Mouse (Mus musculus) forebrain, embryonic 11.5 days (tissue): ENCODE data around the gene Asb16. TPM values are rescaled to one million over a fixed set of nuclear protein-coding genes. Genes with fewer than 3 reads are reported as not detected.

ENCODE experiments used
- ATAC-seq: fragments of 200-750 bp; cut with Nextera tagmentation; replicated peaks from 2 replicates; pipeline ENCODE4 v1.8.0; 2017; ENCODE audit warnings: moderate TSS enrichment; ENCODE audit not compliant: low FRiP score
- DNase-seq: peaks from one replicate; pipeline ENCODE4 v3.0.0-alpha.2; 2017; ENCODE audit warnings: low spot score
- H3K27ac ChIP-seq: fragments of 300-500 bp; sonication (generic); 2 replicates; pipeline ENCODE4 v1.5.1; 2014; ENCODE audit warnings: low read depth, low read length
- H3K27me3 ChIP-seq: fragments of 300-500 bp; sonication (generic); 2 replicates; pipeline ENCODE4 v1.6.1; 2014; ENCODE audit warnings: mild to moderate bottlenecking, low read length, mixed read lengths; ENCODE audit not compliant: control insufficient read depth, insufficient read depth
- H3K36me3 ChIP-seq: fragments of 300-500 bp; sonication (generic); 2 replicates; pipeline ENCODE4 v1.6.1; 2014; ENCODE audit warnings: mild to moderate bottlenecking, low read length, moderate library complexity, mixed read lengths; ENCODE audit not compliant: control insufficient read depth, insufficient read depth
- H3K4me1 ChIP-seq: fragments of 300-500 bp; sonication (generic); replicated peaks from 2 replicates; pipeline ENCODE4 v1.6.1; 2014; ENCODE audit warnings: low read length, mixed read lengths; ENCODE audit not compliant: control insufficient read depth, insufficient read depth
- H3K4me2 ChIP-seq: fragments of 300-500 bp; sonication (generic); 2 replicates; pipeline ENCODE4 v1.6.1; 2014; ENCODE audit warnings: low read depth, mild to moderate bottlenecking, low read length, moderate library complexity, mixed read lengths; ENCODE audit not compliant: severe bottlenecking
- H3K4me3 ChIP-seq: fragments of 300-500 bp; sonication (generic); 2 replicates; pipeline ENCODE4 v1.5.1; 2014; ENCODE audit warnings: low read depth, low read length
- H3K9ac ChIP-seq: fragments of 300-500 bp; sonication (generic); 2 replicates; pipeline ENCODE4 v1.6.1; 2014; ENCODE audit warnings: low read length
- H3K9me3 ChIP-seq: fragments of 300-500 bp; sonication (generic); 2 replicates; pipeline ENCODE4 v1.6.1; 2016; ENCODE audit warnings: low read length, mixed read lengths; ENCODE audit not compliant: control insufficient read depth
- WGBS: fragments of 180-500 bp; shearing (Covaris S2); extraction: QIAGEN DNeasy Blood & Tissue Kit; methylation state at CpG from one replicate; pipeline ENCODE4 v1.1.7; 2014; 5-methylcytosine and 5-hydroxymethylcytosine counted together
- polyA plus RNA-seq: library from polyadenylated mRNA; unstranded; fragments of >200 nt; fragmentation: Nextera tagmentation; extraction: Ambion mirVana; gene quantifications from 2 replicates; pipeline ENCODE4 v1.2.1, GENCODE M21; 2014

The Asb16 gene
- polyA plus RNA-seq, 1 experiment from 2014 or later: not detected

DNA sequence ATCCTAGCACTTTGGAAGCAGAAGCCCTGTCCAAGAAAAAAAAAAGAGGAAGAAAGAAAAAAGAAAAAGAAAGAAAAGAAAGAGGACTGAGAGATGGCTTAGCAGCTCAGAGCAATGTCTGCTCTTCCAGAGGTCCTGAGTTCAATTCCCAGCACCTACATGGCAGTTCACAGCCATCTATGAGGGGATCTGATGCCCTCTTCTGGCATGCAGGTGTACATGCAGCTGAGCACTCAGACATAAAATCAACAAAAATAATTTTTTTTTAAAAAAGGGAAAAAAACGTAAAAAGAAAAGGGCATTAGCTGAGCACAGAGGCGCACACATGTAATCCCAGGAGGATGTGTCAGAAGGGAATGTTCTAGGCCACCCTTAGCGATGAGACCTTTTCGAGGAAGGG, 21.7 kb upstream of the Asb16 start:
- no peak overlapping the region for H3K27ac ChIP-seq
- H3K4me2 ChIP-seq: no peak overlapping the region
- DNase-seq: no peak
- H3K9me3 ChIP-seq: no peaks in the 10 kb centered on the region
- no peaks in the 10 kb centered on the region for H3K27me3 ChIP-seq
- peaks cover 16% of the 10 kb centered on the region; the same call in 1 of the 2 replicates for H3K4me1 ChIP-seq
- no peak for ATAC-seq
- H3K9ac ChIP-seq: no peak overlapping the region
- no peaks in the 10 kb centered on the region for H3K36me3 ChIP-seq
- 88% methylated on average over 4 of the region's 4 CpGs for WGBS
- no peak overlapping the region for H3K4me3 ChIP-seq

- Histone ChIP-seq H3K4me1 (peaks cover 16% of the 10 kb centered on the region; the same call in 1 of the 2 replicates), H3K27me3 (no peaks in the 10 kb centered on the region), H3K9me3 (no peaks in the 10 kb centered on the region), H3K4me3 (peak within 1 kb of the TSS; percentile 69), H3K4me2 (peak within 1 kb of the TSS; percentile 69), H3K36me3 (peaks cover 2% of the 10 kb centered on the region; the same call in 1 of the 2 replicates), H3K27ac (peak within 1 kb of the TSS; percentile 32; the same call in 1 of the 2 replicates), H3K9ac (peak within 1 kb of the TSS; percentile 70)
- DNase-seq (peak; percentile 97), ATAC-seq (peak; percentile 61)
- under 1% methylated on average over 41 of the region's 41 CpGs for WGBS
Observed at GRCm38 (mm10) chr11:102248630-102249230, 19.8 kb upstream of the Asb16 start, which contains the start of gene BC030867. Gene BC030867 (plus strand): TSS chr11:102248882.

- Histone ChIP-seq H3K9ac (peak overlapping the region; percentile 70), H3K36me3 (peaks cover 2% of the 10 kb centered on the region; the same call in 1 of the 2 replicates), H3K9me3 (no peaks in the 10 kb centered on the region), H3K4me3 (peak overlapping the region; percentile 69), H3K4me2 (peak overlapping the region; percentile 69), H3K27me3 (no peaks in the 10 kb centered on the region), H3K27ac (no peak overlapping the region), H3K4me1 (peaks cover 16% of the 10 kb centered on the region; the same call in 1 of the 2 replicates)
- WGBS: 15% methylated on average over 9 of the region's 9 CpGs
- DNase-seq: no peak
- no peak for ATAC-seq
Observed at GRCm38 (mm10) chr11:102249351-102250090, 19.0 kb upstream of the Asb16 start.

DNA sequence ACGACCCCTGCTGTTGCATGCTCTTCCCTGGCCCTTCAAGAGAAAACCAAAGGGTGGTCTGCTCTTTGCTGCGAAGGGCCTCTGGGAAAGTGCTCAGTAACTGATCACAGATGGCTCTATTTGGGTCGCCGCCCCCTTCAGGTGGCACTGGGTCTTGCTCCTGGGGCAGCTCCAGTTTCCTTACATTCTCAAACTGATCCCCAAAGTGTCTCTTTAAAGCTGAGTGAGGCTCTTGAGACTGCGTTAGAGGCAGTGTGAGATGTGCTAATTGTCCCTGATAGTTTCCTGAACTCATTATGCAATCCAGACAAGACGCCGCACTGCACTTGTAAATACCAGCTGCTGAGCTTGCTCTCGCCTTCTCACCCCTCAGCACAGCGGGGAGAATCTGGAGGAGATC, 11.0 kb upstream of the Asb16 start:
- Histone ChIP-seq H3K4me2 (no peak overlapping the region), H3K36me3 (peaks cover 2% of the 10 kb centered on the region; the same call in 1 of the 2 replicates), H3K27me3 (no peaks in the 10 kb centered on the region), H3K4me1 (no peaks in the 10 kb centered on the region; the same call in 1 of the 2 replicates), H3K4me3 (no peak overlapping the region), H3K9me3 (no peaks in the 10 kb centered on the region), H3K9ac (no peak overlapping the region), H3K27ac (no peak overlapping the region)
- ATAC-seq (no peak), DNase-seq (peak; percentile 75)
- WGBS: 28% methylated on average over 9 of the region's 9 CpGs

GRCm38 (mm10) chr11:102258095-102258494, 10.4 kb upstream of the Asb16 start:
- Histone ChIP-seq H3K27me3 (no peaks in the 10 kb centered on the region), H3K4me3 (no peak overlapping the region), H3K4me2 (no peak overlapping the region), H3K9me3 (no peaks in the 10 kb centered on the region), H3K9ac (no peak overlapping the region), H3K4me1 (no peaks in the 10 kb centered on the region; the same call in 1 of the 2 replicates), H3K27ac (no peak overlapping the region), H3K36me3 (peaks cover 2% of the 10 kb centered on the region; the same call in 1 of the 2 replicates)
- 85% methylated on average over 6 of the region's 6 CpGs for WGBS
- ATAC-seq (no peak), DNase-seq (no peak)

DNA sequence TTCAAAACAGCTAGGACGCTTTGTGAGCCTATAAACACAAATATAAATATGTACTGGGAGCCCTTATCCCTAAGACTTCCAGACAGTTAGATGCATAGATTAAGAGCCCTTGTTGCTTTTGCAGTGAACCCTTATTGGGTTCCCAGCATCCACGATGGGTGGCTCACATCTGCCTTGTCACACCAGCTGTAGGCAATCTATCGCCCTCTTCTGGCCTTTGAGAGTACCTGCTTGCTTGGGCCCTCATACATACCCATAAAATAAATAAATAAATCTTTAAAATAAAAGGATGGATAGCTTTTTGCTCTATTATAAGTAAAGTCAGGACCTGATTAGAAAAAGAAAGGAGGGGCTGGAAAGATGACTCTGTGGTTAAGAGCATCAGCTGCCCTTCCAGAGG, 10.0 kb upstream of the Asb16 start:
- Histone ChIP-seq H3K4me2 (no peak overlapping the region), H3K27ac (no peak overlapping the region), H3K27me3 (no peaks in the 10 kb centered on the region), H3K4me1 (no peaks in the 10 kb centered on the region; the same call in 1 of the 2 replicates), H3K4me3 (no peak overlapping the region), H3K36me3 (peaks cover 2% of the 10 kb centered on the region; the same call in 1 of the 2 replicates), H3K9me3 (no peaks in the 10 kb centered on the region), H3K9ac (no peak overlapping the region)
- DNase-seq: no peak
- 92% methylated on average over 3 of the region's 3 CpGs for WGBS
- no peak for ATAC-seq

DNA sequence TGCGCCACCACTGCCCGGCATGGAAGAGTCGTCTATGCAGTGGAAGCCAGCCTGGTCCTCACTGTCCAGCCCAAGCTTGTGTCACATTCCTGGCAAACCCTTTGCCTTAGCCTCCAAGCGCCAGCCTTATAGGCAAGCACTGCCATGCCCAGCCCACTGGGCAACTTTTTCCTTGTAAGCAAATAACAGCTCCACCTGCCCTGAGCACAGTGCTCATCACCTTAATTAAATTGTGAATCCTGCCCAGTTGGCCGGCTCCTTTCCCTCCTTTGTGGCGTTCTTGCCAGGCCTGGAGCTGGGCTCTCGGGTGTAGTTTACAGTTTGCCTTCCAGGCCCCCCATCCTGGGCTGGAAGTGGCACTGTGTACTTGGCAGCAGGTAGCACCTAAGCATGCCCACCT, 5.3 kb upstream of the Asb16 start:
- H3K4me2 ChIP-seq: no peak overlapping the region
- peaks cover under 1% of the 10 kb centered on the region; the same call in 1 of the 2 replicates for H3K36me3 ChIP-seq
- WGBS: 97% methylated on average over 7 of the region's 7 CpGs
- no peak overlapping the region for H3K9ac ChIP-seq
- no peak overlapping the region for H3K4me3 ChIP-seq
- H3K27me3 ChIP-seq: no peaks in the 10 kb centered on the region
- 0 out of 2 replicates have a peak, but pooled peaks cover 2% of the 10 kb centered on the region for H3K4me1 ChIP-seq
- ATAC-seq: no peak
- no peaks in the 10 kb centered on the region for H3K9me3 ChIP-seq
- H3K27ac ChIP-seq: no peak overlapping the region
- DNase-seq: no peak

DNA sequence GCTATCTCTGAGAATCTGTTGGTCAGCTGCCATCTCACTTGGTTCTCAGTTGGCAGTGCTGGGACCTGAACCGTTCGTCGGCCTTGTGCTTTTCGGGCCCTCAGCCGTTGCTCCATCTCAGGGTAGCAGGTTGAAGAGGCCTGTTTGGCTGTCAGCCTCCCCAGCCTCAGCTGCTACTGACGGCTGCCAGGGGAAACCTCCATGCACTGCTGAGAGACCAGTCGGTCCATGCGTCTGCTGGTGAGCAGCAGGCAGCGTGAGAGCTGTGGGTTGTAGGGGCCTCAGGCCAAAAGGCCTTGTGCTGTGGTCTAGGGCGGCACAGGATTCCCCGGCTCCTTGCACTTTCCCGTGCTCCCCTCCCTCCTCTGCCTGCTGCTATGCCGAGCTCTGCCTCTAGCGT, 2.7 kb upstream of the Asb16 start:
- no peak overlapping the region for H3K4me3 ChIP-seq
- WGBS: 74% methylated on average over 14 of the region's 14 CpGs
- no peak overlapping the region for H3K4me2 ChIP-seq
- H3K4me1 ChIP-seq: 0 out of 2 replicates have a peak, but pooled peaks cover 2% of the 10 kb centered on the region
- ATAC-seq: no peak
- DNase-seq: no peak
- no peaks in the 10 kb centered on the region for H3K9me3 ChIP-seq
- no peak overlapping the region for H3K27ac ChIP-seq
- H3K36me3 ChIP-seq: no peaks in the 10 kb centered on the region; the same call in 1 of the 2 replicates
- no peak overlapping the region for H3K9ac ChIP-seq
- no peaks in the 10 kb centered on the region for H3K27me3 ChIP-seq
